Mouse (Mus musculus) megakaryocyte-erythroid progenitor cell, adult 5-6 weeks (primary cell): ENCODE data around the gene Gm17577. TPM values are rescaled to one million over a fixed set of nuclear protein-coding genes. Genes with fewer than 3 reads are reported as not detected.
"Not testable (repeated sequence)": the region's sequence is repeated elsewhere in the genome, so short reads cannot be mapped to it uniquely, and the experiment has no call there.

Experiments
- ATAC-seq: replicated peaks from 2 replicates; pipeline ENCODE4 v1.8.0; 2016; ENCODE audit warnings: mild to moderate bottlenecking, inconsistent platforms; ENCODE audit not compliant: severe bottlenecking, poor library complexity, low FRiP score, low TSS enrichment
- total RNA-seq, 2 experiments: library from RNA; stranded (forward) in 1 of 2; stranded (reverse) in 1 of 2; fragments of 200-1000, 215-1000 nt in 1 of 2; fragments of >200 nt in 1 of 2; fragmentation: Nextera tagmentation in 1 of 2; gene quantifications; 2 replicates each; pipeline ENCODE4 v1.2.3; 2014 to 2017

The Gm17577 gene
- total RNA-seq (2014; fragmentation: Nextera tagmentation) (not detected in 2 replicates), total RNA-seq (2017) (not detected in 2 replicates)

DNA sequence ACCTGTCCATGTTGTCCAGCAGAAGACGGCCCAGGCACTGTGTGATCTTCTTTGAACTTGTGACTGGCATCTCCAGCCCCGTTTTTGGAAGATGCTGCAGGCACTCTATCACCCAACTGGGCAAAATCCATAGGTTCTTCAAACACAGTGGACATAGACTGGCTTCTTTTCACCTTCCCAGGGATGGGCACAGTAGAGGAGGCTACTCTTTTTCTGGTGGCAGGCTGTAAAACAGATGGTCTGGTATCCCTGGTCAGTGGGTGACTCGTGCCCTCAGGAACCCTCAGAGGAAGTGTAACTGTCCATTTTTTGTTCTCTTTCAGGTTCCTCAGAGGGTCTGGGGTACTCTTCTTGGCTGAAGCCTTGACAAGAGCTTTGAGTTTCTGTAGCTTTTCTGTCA lies at the start of gene Gm17577:
Gene Gm17577 (minus strand): TSS at position 101 of the 400 bp plus-strand sequence.
- ATAC-seq = not testable (repeated sequence)

DNA sequence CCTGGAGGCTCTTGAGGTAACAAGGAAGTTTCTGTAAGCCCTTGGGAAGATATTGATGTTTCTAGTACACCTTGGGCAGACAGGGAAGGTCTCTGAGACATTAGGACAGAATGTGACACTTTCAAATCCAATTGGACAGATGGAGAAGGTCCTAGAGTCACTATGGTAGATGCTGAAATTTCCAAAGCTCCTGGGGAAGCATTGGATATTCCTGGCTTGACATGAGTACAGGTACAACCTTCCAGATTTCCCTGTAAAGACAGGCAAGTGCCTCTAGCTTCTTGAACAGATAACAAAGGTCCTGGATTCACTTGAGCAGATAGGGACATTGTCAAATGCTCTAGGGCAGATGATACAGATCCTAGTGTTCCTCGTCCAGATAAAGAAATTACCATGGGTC lies 24.3 kb downstream of the Gm17577 start, which contains the start of gene Srsx:
Gene Srsx (minus strand): TSS at position 101 of the 400 bp plus-strand sequence.
- ATAC-seq = not testable (repeated sequence)

Other genes with a start within 250 kb of the Gm17577 start
- not detected in 2 replicates for gene Gm17521, start 217.2 kb downstream of the Gm17577 start, total RNA-seq (2014; fragmentation: Nextera tagmentation)
- gene Gm17521, start 217.2 kb downstream of the Gm17577 start, total RNA-seq (2017) = not detected in 2 replicates
- 9.4 and 11.5 TPM in 2 replicates for gene Cldn34c1, start 143.4 kb downstream of the Gm17577 start, total RNA-seq (2014; fragmentation: Nextera tagmentation)
- 6.2 and 10.1 TPM in 2 replicates for gene Cldn34c1, start 143.4 kb downstream of the Gm17577 start, total RNA-seq (2017)
- not detected in 2 replicates for gene Srsx, start 24.4 kb downstream of the Gm17577 start, total RNA-seq (2014; fragmentation: Nextera tagmentation)
- not detected in 2 replicates for gene Srsx, start 24.4 kb downstream of the Gm17577 start, total RNA-seq (2017)